Mouse (Mus musculus): ENCODE data around the gene Olfr522.

DNA sequence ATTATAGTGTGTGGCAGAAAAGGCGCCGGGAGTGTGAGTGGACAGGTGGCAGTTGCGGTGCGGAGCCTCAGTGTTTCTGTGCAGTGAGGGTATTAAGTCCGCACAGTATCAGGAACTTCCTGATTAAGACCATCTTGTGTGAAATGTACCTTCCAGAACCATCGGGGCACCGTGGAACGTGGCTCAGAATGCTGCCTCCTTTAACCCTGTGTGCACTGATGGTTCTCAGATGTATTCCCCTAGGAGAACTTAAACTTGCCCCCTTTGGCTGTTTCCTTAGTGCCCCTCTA lies 26.6 kb downstream of the Olfr522 start:
- TF ChIP-seq KAT2A (IDR thresholded peaks at IDR 0.05; ENCODE audit: insufficient replicate concordance, low read length): no peak
- no peak for TF ChIP-seq TBP (conservative IDR thresholded peaks at IDR 0.05; ENCODE audit: low read depth, low read length)
- no peak for TF ChIP-seq NRF1 (IDR thresholded peaks at IDR 0.05; ENCODE audit: low read depth, low read length)
- no peak for TF ChIP-seq TCF12 (IDR thresholded peaks at IDR 0.05; ENCODE audit: low read depth, low read length)
- TF ChIP-seq E2F4 (IDR thresholded peaks at IDR 0.05; ENCODE audit: insufficient replicate concordance, low read depth, low read length): no peak
- TF ChIP-seq CTCF (conservative IDR thresholded peaks at IDR 0.05 in 1 of 2, IDR thresholded peaks at IDR 0.05 in 1 of 2; ENCODE audit: low read depth in 2 of 2, low read length in 2 of 2): no peak
- no peak for TF ChIP-seq SMC3 (IDR thresholded peaks at IDR 0.05; ENCODE audit: low read depth, low read length)

All from CH12.LX (cell line).